Mouse (Mus musculus) subcutaneous adipose tissue, adult 2 months (tissue): ENCODE data around the gene Arhgap17. TPM values are rescaled to one million over a fixed set of nuclear protein-coding genes. Genes with fewer than 3 reads are reported as not detected.

Experiments used
- polyA plus RNA-seq: library from polyadenylated mRNA; depleted of rRNA; stranded (reverse); fragments of >200 nt; gene quantifications from 2 replicates; pipeline ENCODE4 v1.2.3, GENCODE M21; 2012; ENCODE audit warnings: low replicate concordance; rRNA removed

Arhgap17 gene
- 30.8 and 37.8 TPM in 2 replicates for polyA plus RNA-seq

GRCm38 (mm10) chr7:123369759-123370481 lies at the start of gene Arhgap17, which contains the start of gene Lcmt1:
Arhgap17 (minus strand) TSS chr7:123369915.
Lcmt1 (plus strand) TSS chr7:123369784.

Other genes starting within 250 kb of the Arhgap17 start
- 37.0 and 60.1 TPM in 2 replicates for gene Tnrc6a, start 246.0 kb downstream of the Arhgap17 start, polyA plus RNA-seq
- 0.32 and 15.2 TPM in 2 replicates for gene Slc5a11, start 155.1 kb downstream of the Arhgap17 start, polyA plus RNA-seq
- gene Lcmt1, start 131 bp downstream of the Arhgap17 start, polyA plus RNA-seq: 28.3 and 48.2 TPM in 2 replicates
- gene Aqp8, start 92.4 kb upstream of the Arhgap17 start, polyA plus RNA-seq: 5.5 TPM in 1 of 2 replicates, not detected in the other
- gene Zkscan2, start 130.5 kb upstream of the Arhgap17 start, polyA plus RNA-seq: 0.06 and 0.90 TPM in 2 replicates